Mouse (Mus musculus) heart, postnatal 0 days (tissue): ENCODE measurements around the gene Rab4b.

Experiments used
- CTCF ChIP-seq: IDR thresholded peaks from 2 replicates; pipeline ENCODE4 v1.5.1; 2016; ENCODE audit warnings: antibody characterized with exemption, control low read depth, low read depth
- EP300 ChIP-seq: IDR thresholded peaks from 2 replicates; pipeline ENCODE4 v1.6.1; 2016; ENCODE audit warnings: antibody characterized with exemption, low read depth

- TF ChIP-seq EP300 = no peak
- no peak for TF ChIP-seq CTCF
Measured at GRCm38 (mm10) chr7:27164112-27164947, 14.4 kb downstream of the Rab4b start.
